Mouse (Mus musculus) erythroblast, embryonic 14.5 days (primary cell): ENCODE measurements around the gene Isyna1. TPM values are rescaled to one million over a fixed set of nuclear protein-coding genes. Genes with fewer than 3 reads are reported as not detected.
"Not testable (repeated sequence)": the region's sequence is repeated elsewhere in the genome, so short reads cannot be mapped to it uniquely, and the experiment has no call there.

Source experiments
- H3K27me3 ChIP-seq: 2 replicates; pipeline ENCODE4 v1.6.1; 2012; ENCODE audit warnings: inconsistent platforms; ENCODE audit not compliant: control insufficient read depth
- H3K36me3 ChIP-seq: 2 replicates; pipeline ENCODE4 v1.6.1; 2012; ENCODE audit warnings: mild to moderate bottlenecking, inconsistent platforms; ENCODE audit not compliant: control insufficient read depth
- H3K4me1 ChIP-seq: 2 replicates; pipeline ENCODE4 v1.6.1; 2012; ENCODE audit warnings: inconsistent platforms; ENCODE audit not compliant: control insufficient read depth
- H3K4me3 ChIP-seq: replicated peaks from 2 replicates; pipeline ENCODE3; 2012; ENCODE audit warnings: moderate library complexity, mild to moderate bottlenecking, inconsistent platforms
- H3K9me3 ChIP-seq: 2 replicates; pipeline ENCODE4 v1.6.1; 2012; ENCODE audit warnings: low read length, inconsistent platforms, mixed read lengths; ENCODE audit not compliant: control insufficient read depth
- GATA1 ChIP-seq: IDR thresholded peaks from 2 replicates; pipeline ENCODE4 v1.6.1; 2012; ENCODE audit warnings: low read length, inconsistent platforms, mixed read lengths
- TAL1 ChIP-seq: IDR thresholded peaks from 3 replicates; pipeline ENCODE4 v1.6.1; 2012; ENCODE audit warnings: low read length, inconsistent platforms, mixed read lengths
- polyA plus RNA-seq: library from polyadenylated mRNA; stranded (reverse); fragments of >175 nt; gene quantifications from 2 replicates; pipeline ENCODE4 v1.2.3, GENCODE M21; 2012

The Isyna1 gene
- polyA plus RNA-seq, 1 experiment = 13.4 TPM

DNA sequence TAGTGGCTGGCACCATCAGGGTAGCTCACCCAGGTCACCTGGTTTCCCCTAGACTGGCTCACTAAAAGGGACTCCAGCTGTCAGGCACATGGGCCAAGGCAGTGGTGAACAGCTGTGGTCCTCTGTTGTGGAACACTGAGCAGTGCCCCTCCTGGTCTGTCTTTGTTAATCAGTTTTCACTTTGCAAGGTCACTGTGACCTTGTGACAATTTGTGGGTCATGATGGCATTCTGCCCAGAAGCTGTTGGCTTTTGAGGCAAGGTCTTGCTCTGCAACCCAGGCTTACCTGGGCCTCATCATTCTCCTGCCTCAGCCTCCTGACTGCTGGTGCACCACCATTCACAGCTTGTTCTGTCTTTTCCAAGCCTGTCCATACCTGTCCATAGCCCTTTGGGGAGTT is 23.8 kb upstream of the Isyna1 start:
- Histone ChIP-seq H3K36me3 (peaks cover 58% of the 10 kb centered on the region), H3K4me1 (peaks cover 31% of the 10 kb centered on the region), H3K9me3 (no peaks in the 10 kb centered on the region), H3K27me3 (no peaks in the 10 kb centered on the region), H3K4me3 (no peak overlapping the region)
- TF ChIP-seq GATA1 (no peak), TAL1 (no peak)

- Histone ChIP-seq H3K36me3 (peaks cover 56% of the 10 kb centered on the region), H3K4me1 (peaks cover 27% of the 10 kb centered on the region), H3K27me3 (no peaks in the 10 kb centered on the region), H3K9me3 (no peaks in the 10 kb centered on the region), H3K4me3 (no peak overlapping the region)
- TF ChIP-seq TAL1 = no peak
- no peak for TF ChIP-seq GATA1
Observed at GRCm38 (mm10) chr8:70570990-70571389, 23.2 kb upstream of the Isyna1 start.

DNA sequence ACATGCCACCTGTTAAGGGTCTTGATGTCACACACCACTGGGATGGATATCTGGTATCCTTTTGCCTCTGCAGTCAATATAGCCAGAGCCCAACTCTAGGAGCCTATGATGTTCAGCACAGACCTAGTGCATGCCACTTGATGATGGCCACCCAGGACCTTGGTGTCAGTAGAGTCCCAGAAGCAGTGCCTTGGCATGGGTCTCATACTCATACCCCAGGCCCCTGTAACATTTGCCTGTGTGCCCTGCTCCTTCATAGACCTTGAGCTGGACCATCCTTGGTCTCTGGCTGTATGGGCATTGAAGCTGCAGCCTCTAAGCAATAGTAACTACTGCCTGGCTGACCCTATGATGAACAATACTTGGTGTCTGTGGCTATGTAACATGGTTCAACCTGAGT is 19.9 kb upstream of the Isyna1 start:
- no peak for TF ChIP-seq GATA1
- no peak for TF ChIP-seq TAL1
- H3K4me3 ChIP-seq = no peak overlapping the region
- H3K4me1 ChIP-seq = peaks cover 27% of the 10 kb centered on the region
- no peaks in the 10 kb centered on the region for H3K9me3 ChIP-seq
- H3K36me3 ChIP-seq = peaks cover 77% of the 10 kb centered on the region
- no peaks in the 10 kb centered on the region for H3K27me3 ChIP-seq

- no peaks in the 10 kb centered on the region for H3K9me3 ChIP-seq
- H3K4me3 ChIP-seq = no peak overlapping the region
- TF ChIP-seq GATA1 (no peak), TAL1 (no peak)
- H3K4me1 ChIP-seq = peaks cover 26% of the 10 kb centered on the region
- H3K27me3 ChIP-seq = no peaks in the 10 kb centered on the region
- H3K36me3 ChIP-seq = peaks cover 74% of the 10 kb centered on the region
Observed at GRCm38 (mm10) chr8:70574915-70575314, 19.3 kb upstream of the Isyna1 start.

DNA sequence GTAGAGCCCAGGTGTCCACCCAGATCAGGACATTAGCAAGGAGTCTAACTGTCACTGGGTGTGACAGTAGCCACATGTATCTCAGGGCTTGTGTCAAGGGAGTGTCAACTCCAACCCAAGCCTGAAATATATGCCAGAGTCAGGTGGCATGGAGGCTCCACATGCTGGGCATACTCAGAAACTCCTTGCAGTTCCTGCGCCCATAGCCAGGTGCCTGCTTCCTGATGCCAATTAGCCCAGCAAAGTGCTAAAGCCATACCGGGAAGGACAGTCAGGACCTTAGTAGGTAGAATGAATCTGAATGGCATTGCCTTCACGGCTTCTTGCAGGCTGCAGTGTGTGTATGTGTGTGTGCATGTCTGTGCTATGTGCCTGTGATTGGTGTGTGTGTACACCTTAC is 17.0 kb upstream of the Isyna1 start:
- no peaks in the 10 kb centered on the region for H3K27me3 ChIP-seq
- peaks cover 13% of the 10 kb centered on the region for H3K4me1 ChIP-seq
- H3K4me3 ChIP-seq = no peak overlapping the region
- H3K36me3 ChIP-seq = peaks cover 80% of the 10 kb centered on the region
- no peaks in the 10 kb centered on the region for H3K9me3 ChIP-seq
- TF ChIP-seq GATA1 (no peak), TAL1 (no peak)

DNA sequence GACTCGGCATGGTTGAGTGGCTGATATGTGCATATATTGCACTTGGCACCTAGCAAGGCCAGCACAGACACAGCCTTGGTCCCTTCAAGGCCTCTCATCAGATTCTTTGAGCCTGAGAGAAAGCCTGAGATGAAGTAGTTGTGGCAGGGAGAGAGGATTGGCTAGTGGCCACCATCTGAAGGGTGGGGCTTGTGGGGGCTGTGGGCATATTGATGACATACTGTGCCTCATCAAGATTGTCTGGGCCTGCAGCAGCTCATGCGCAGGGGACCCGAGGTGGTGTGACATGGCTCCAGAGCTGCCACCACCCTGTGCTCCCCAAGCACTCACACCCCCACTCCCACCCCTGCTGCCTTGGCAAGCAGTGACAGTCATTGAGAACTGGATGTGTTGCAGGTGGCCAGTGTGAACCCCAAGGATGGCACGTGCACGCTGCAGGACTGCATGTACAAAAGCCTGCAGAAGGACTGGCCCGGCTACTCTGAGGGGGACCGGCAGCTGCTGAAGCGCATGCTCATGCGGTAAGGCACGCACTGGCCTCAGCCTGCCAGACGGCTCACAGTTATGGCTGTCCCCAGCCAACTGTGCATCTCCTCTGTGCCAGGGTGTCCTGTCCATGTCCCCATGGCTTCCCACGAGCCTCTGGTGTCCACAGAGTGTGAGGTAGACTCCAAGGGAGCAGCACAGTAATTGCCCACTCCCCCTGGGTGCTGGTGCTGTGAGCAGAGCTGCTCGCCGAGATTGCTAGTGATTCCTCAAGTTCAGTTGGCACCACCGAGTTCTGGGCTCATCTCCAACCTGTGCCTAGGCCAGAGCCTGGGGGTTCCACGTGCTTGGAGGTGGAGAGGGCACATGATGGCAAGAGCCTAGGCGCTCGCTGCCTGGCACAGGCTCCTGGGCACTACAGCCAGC is 10.4 kb upstream of the Isyna1 start:
- Histone ChIP-seq H3K4me1 (no peaks in the 10 kb centered on the region), H3K9me3 (no peaks in the 10 kb centered on the region), H3K27me3 (no peaks in the 10 kb centered on the region), H3K36me3 (peaks cover 91% of the 10 kb centered on the region), H3K4me3 (no peak overlapping the region)
- TF ChIP-seq GATA1 (no peak), TAL1 (no peak; the same call in 2 of the 3 replicates)

GRCm38 (mm10) chr8:70584606-70585257 is 9.4 kb upstream of the Isyna1 start:
- H3K4me3 ChIP-seq = no peak overlapping the region
- H3K27me3 ChIP-seq = no peaks in the 10 kb centered on the region
- H3K36me3 ChIP-seq = peaks cover 93% of the 10 kb centered on the region
- H3K4me1 ChIP-seq = no peaks in the 10 kb centered on the region; the same call in 1 of the 2 replicates
- H3K9me3 ChIP-seq = no peaks in the 10 kb centered on the region
- no peak for TF ChIP-seq TAL1
- TF ChIP-seq GATA1 = no peak

DNA sequence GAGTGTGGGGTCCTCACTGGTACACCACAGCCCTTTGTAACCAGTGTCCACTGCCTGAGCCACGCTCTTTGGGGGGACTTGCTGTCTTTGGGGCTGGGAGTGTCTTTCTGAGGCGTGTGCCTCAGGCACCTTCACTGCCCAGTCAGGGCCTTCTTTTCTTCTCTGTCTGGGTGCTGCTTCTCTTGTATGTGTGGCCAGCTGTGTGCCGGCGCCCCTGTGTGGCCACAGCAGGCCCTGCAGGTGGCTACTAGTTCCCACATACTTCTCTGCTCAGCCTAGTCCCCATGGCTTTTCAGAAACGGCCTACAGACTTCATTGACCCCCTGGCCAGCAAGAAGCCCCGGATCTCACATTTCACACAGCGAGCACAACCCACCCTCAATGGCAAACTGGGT is 8.9 kb upstream of the Isyna1 start:
- Histone ChIP-seq H3K9me3 (no peaks in the 10 kb centered on the region), H3K4me3 (no peak overlapping the region), H3K27me3 (no peaks in the 10 kb centered on the region), H3K4me1 (no peaks in the 10 kb centered on the region; the same call in none of the 2 replicates), H3K36me3 (peaks cover 92% of the 10 kb centered on the region)
- TF ChIP-seq TAL1 = no peak
- TF ChIP-seq GATA1 = no peak

GRCm38 (mm10) chr8:70587955-70588354 is 6.2 kb upstream of the Isyna1 start:
- not testable (repeated sequence) for H3K4me1 ChIP-seq

More at GRCm38 (mm10) chr8:70587955-70588354, 6.2 kb upstream of the Isyna1 start:
- H3K9me3 ChIP-seq, H3K4me3 ChIP-seq, H3K27me3 ChIP-seq: not testable (repeated sequence)
- H3K36me3 ChIP-seq = peaks cover 90% of the 10 kb centered on the region
